Mouse (Mus musculus): ENCODE results near the gene Kcnh8.

- TF ChIP-seq POLR2A (IDR thresholded peaks at IDR 0.05; ENCODE audit: low read depth, low read length): no peak
- TF ChIP-seq CTCF (conservative IDR thresholded peaks at IDR 0.05; ENCODE audit: insufficient read depth, insufficient read length, low read depth, low read length): no peak
Measured at GRCm38 (mm10) chr17:52980958-52981357, 378.4 kb downstream of the Kcnh8 start.
